Mouse (Mus musculus) neural tube, embryonic 11.5 days (tissue): Measurements from ENCODE around the gene Ythdf2. TPM values are rescaled to one million over a fixed set of nuclear protein-coding genes. Genes with fewer than 3 reads are reported as not detected.
"Not testable (repeated sequence)": the region's sequence is repeated elsewhere in the genome, so short reads cannot be mapped to it uniquely, and the experiment has no call there.

Source experiments
- ATAC-seq: fragments of 200-750 bp; cut with Nextera tagmentation; 2 replicates; pipeline ENCODE4 v1.8.0; 2017; ENCODE audit warnings: moderate number of reproducible peaks, mild to moderate bottlenecking, moderate TSS enrichment, moderate library complexity; ENCODE audit not compliant: insufficient read depth, low FRiP score, low TSS enrichment
- DNase-seq: peaks from one replicate; pipeline ENCODE4 v3.0.0-alpha.2; 2015; ENCODE audit warnings: low spot score
- H3K27ac ChIP-seq: fragments of 300-500 bp; sonication (generic); 2 replicates; pipeline ENCODE4 v1.5.1; 2014; ENCODE audit warnings: low read depth, mild to moderate bottlenecking, low read length
- H3K27me3 ChIP-seq: fragments of 300-500 bp; sonication (generic); 2 replicates; pipeline ENCODE4 v1.6.1; 2014; ENCODE audit warnings: mild to moderate bottlenecking, low read length, mixed read lengths; ENCODE audit not compliant: control insufficient read depth, insufficient read depth
- H3K36me3 ChIP-seq: fragments of 300-500 bp; sonication (generic); 2 replicates; pipeline ENCODE4 v1.6.1; 2014; ENCODE audit warnings: mild to moderate bottlenecking, low read length, moderate library complexity, mixed read lengths; ENCODE audit not compliant: control insufficient read depth, insufficient read depth
- H3K4me1 ChIP-seq: fragments of 300-500 bp; sonication (generic); 2 replicates; pipeline ENCODE4 v1.6.1; 2014; ENCODE audit warnings: low read length, mixed read lengths; ENCODE audit not compliant: control insufficient read depth, insufficient read depth
- H3K4me2 ChIP-seq: fragments of 300-500 bp; sonication (generic); 2 replicates; pipeline ENCODE4 v1.6.1; 2014; ENCODE audit warnings: low read depth, mild to moderate bottlenecking, moderate library complexity
- H3K4me3 ChIP-seq: fragments of 300-500 bp; sonication (generic); 2 replicates; pipeline ENCODE4 v1.5.1; 2014; ENCODE audit warnings: low read depth, low read length
- H3K9ac ChIP-seq: fragments of 300-500 bp; sonication (generic); 2 replicates; pipeline ENCODE4 v1.6.1; 2014; ENCODE audit warnings: mild to moderate bottlenecking, low read length
- H3K9me3 ChIP-seq: fragments of 300-500 bp; sonication (generic); 2 replicates; pipeline ENCODE4 v1.6.1; 2016; ENCODE audit warnings: low read length; ENCODE audit not compliant: control insufficient read depth
- WGBS: fragments of 180-500 bp; shearing (Covaris S2); extraction: QIAGEN DNeasy Blood & Tissue Kit; methylation state at CpG from one replicate; pipeline ENCODE4 v1.1.7; 2014; 5-methylcytosine and 5-hydroxymethylcytosine counted together
- polyA plus RNA-seq: library from polyadenylated mRNA; unstranded; fragments of >200 nt; fragmentation: Nextera tagmentation; extraction: Ambion mirVana; gene quantifications from 2 replicates; pipeline ENCODE4 v1.2.1, GENCODE M21; 2014

Gene Ythdf2
- polyA plus RNA-seq, 1 experiment from 2014 or later = 159 TPM

DNA sequence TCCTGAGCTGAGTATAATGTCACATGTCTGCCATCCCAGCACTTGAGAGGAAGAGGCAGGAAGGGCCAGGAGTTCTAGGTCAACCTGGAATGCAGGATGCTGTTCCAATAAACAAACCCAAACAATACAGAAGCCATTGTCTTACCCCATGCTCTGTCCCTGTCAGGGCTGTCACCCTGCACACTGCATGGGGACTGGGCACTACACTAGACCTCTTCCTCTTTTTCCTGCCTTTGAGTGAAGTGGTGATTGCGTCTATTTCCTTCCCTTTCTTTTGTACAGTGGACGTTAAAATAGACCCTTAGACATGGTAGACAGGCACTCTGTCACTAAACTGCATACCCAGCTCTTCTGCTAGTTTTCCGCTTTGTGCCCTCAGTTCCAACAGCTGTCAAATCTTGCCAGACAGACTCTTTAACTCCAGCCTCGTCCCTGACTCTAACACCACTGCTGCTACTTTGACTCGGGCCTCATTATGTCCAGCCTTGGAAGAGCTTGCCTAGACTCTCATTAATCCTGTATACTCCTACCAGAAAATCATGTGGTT, 35.4 kb upstream of the Ythdf2 start:
- Histone ChIP-seq H3K9me3 (no peaks in the 10 kb centered on the region), H3K4me2 (no peak overlapping the region), H3K4me3 (no peak overlapping the region), H3K4me1 (no peaks in the 10 kb centered on the region), H3K9ac (no peak overlapping the region), H3K27ac (no peak overlapping the region), H3K36me3 (peaks cover 7% of the 10 kb centered on the region), H3K27me3 (no peaks in the 10 kb centered on the region)
- 87% methylated on average over 5 of the region's 5 CpGs for WGBS
- DNase-seq (no peak), ATAC-seq (no peak)

DNA sequence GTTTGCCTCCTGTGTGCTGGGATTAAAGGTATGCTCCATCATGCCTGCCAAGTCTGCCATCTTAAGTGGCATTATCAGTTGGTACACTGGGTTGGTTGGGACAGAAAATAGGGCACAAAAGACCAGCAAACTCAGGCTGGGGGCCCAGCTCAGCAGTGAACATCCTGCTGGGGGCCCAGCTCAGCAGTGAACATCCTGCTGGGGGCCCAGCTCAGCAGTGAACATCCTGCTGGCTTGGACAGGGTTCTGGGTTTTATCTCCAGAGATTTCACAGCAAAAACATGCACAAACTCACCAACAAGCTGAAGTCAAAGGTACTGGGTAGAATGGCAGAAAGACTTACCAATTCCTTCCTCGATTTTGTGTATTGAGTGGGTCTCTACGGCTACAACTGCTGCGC, 33.5 kb upstream of the Ythdf2 start:
- DNase-seq = no peak
- no peaks in the 10 kb centered on the region for H3K27me3 ChIP-seq
- peaks cover 4% of the 10 kb centered on the region; the same call in 1 of the 2 replicates for H3K36me3 ChIP-seq
- 96% methylated on average over 3 of the region's 3 CpGs for WGBS
- H3K4me3 ChIP-seq = no peak overlapping the region
- H3K4me2 ChIP-seq = no peak overlapping the region
- H3K27ac ChIP-seq = no peak overlapping the region
- no peaks in the 10 kb centered on the region for H3K9me3 ChIP-seq
- ATAC-seq = no peak
- H3K4me1 ChIP-seq = no peaks in the 10 kb centered on the region
- H3K9ac ChIP-seq = no peak overlapping the region

DNA sequence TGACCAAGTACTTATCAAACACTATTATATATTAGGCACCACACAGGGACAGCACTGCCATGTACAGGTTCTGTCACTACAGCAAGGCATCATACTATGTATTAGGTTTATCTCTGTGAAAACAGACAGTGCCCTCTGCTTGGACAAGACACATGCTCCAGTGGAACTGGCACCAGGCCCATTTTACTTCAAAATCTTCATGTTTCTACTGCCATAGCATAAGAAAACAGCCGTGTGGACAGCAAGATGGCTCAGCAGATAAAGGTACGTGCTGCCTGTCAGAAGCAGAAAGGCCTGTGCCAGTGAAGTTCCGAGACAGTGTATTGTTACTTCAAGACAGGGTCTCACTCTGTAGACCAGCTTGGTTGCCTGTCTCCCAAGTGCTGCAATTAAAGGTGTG, 29.1 kb upstream of the Ythdf2 start:
- Histone ChIP-seq H3K4me3 (no peak overlapping the region), H3K36me3 (peaks cover 18% of the 10 kb centered on the region), H3K27ac (no peak overlapping the region), H3K27me3 (no peaks in the 10 kb centered on the region), H3K9me3 (no peaks in the 10 kb centered on the region), H3K9ac (no peak overlapping the region), H3K4me2 (no peak overlapping the region), H3K4me1 (no peaks in the 10 kb centered on the region)
- DNase-seq = no peak
- 98% methylated on average over 3 of the region's 3 CpGs for WGBS
- no peak for ATAC-seq

DNA sequence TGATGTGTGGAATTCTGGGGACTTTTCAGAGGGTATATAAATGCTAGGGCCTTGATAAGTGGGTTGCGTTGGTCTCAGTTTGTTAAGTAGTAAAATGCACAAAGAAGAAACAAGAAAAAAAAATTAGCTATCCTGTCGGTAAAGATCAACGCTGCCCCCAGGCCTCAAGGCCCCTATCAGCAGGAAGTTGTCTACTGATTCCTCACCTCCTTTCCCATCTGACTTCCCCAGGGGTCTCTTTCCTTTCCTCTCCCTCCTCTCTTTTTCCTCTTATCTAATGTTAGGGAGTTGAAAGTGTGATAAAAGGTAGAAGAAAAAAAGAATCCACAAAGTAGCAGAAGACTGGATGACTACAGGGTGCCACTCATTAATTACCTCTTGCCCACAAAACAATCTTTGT, 28.3 kb upstream of the Ythdf2 start:
- Histone ChIP-seq H3K4me1 (no peaks in the 10 kb centered on the region), H3K9ac (no peak overlapping the region), H3K36me3 (peaks cover 20% of the 10 kb centered on the region), H3K9me3 (no peaks in the 10 kb centered on the region), H3K4me2 (no peak overlapping the region), H3K27ac (no peak overlapping the region), H3K27me3 (no peaks in the 10 kb centered on the region), H3K4me3 (no peak overlapping the region)
- 86% methylated on average over 3 of the region's 3 CpGs for WGBS
- no peak for ATAC-seq
- DNase-seq = no peak

DNA sequence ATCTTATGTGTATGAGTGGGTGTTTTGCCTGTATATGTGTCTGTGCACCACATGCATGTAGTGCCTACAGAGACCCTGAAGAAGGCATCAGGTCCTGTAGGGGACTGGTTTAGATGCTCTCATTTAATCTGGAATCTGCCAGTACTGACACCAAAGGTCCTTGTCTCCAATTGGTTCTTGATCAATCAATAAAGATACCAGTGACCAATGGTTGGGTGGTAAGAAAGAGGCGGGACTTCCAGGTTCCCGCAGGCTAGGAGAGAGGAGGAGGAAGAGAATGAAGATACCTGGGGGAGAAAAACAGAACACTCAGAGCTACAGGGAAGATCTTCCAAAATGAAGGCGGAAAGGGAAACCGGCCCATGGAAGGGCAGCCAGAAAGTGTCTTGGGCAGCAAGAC, 26.3 kb upstream of the Ythdf2 start:
- Histone ChIP-seq H3K9me3 (no peaks in the 10 kb centered on the region), H3K4me2 (no peak overlapping the region), H3K4me1 (no peaks in the 10 kb centered on the region), H3K27me3 (no peaks in the 10 kb centered on the region), H3K4me3 (no peak overlapping the region), H3K27ac (no peak overlapping the region), H3K36me3 (peaks cover 27% of the 10 kb centered on the region), H3K9ac (no peak overlapping the region)
- DNase-seq (no peak), ATAC-seq (no peak)
- WGBS = 90% methylated on average over 4 of the region's 4 CpGs

DNA sequence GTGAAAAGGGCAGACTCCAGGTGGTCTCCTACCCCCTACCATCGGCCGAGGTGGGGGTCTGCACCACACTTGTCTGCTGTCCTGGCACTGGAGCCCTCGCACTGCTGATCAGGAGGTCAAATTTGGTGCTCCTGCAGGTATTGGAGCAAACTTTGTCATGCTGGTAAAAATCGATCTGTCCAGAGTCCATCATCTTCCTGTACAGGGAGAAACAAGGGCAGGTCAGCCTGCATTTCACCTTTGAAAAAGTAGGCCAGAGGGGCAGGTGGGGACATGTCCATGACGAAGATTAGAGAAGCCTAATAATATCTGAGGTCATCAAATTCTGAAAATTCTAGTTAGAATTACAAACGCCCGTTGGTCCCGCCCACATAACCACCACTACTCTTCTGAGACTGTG, 22.6 kb upstream of the Ythdf2 start:
- no peak overlapping the region for H3K27ac ChIP-seq
- ATAC-seq = no peak
- no peak overlapping the region for H3K4me2 ChIP-seq
- H3K4me1 ChIP-seq = no peaks in the 10 kb centered on the region
- no peaks in the 10 kb centered on the region for H3K27me3 ChIP-seq
- H3K4me3 ChIP-seq = no peak overlapping the region
- peaks cover 30% of the 10 kb centered on the region for H3K36me3 ChIP-seq
- no peak for DNase-seq
- H3K9me3 ChIP-seq = no peaks in the 10 kb centered on the region
- H3K9ac ChIP-seq = no peak overlapping the region
- WGBS = 92% methylated on average over 8 of the region's 8 CpGs

DNA sequence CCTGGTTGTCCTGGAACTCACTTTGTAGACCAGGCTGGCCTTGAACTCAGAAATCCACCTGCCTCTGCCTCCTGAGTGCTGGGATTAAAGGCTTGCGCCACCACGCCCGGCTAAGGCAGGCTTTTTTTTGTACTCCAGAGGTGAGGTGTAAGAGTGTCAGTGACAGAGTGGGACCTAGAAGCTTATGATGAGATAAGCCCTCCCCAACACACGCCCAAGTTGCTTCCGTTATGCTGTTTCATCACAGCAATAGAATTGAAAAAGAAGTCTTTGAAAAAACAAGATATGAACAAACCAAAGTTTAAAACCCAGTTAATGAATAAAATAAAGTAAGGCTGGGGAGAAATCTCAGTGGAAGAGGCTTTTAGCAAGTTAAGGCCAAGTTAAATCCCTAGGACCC, 18.3 kb upstream of the Ythdf2 start:
- Histone ChIP-seq H3K9me3 (no peaks in the 10 kb centered on the region), H3K4me2 (no peak overlapping the region), H3K4me1 (no peaks in the 10 kb centered on the region), H3K36me3 (peaks cover 36% of the 10 kb centered on the region), H3K9ac (no peak overlapping the region), H3K4me3 (no peak overlapping the region), H3K27ac (no peak overlapping the region), H3K27me3 (no peaks in the 10 kb centered on the region)
- DNase-seq = no peak
- ATAC-seq = no peak
- 94% methylated on average over 5 of the region's 5 CpGs for WGBS

DNA sequence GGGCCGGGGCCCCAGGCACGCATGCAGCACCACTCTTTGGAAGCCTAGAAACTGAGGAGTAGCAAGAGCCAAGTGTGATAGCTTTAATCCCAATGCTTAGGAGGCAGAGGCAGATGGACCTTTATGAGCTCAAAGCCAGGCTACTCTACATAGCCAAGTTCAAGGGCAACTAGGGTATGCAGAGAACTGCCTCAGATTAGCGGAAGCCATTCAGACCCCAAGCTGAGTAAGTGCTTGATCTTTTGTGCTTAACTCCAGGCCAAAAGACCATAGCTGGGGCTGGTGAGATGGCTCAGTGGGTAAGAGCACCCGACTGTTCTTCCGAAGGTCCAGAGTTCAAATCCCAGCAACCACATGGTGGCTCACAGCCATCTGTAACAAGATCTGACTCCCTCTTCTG, 9.9 kb upstream of the Ythdf2 start:
- H3K27me3 ChIP-seq, ATAC-seq, DNase-seq, H3K4me2 ChIP-seq, H3K4me3 ChIP-seq, H3K4me1 ChIP-seq, H3K9me3 ChIP-seq, H3K27ac ChIP-seq, H3K9ac ChIP-seq: not testable (repeated sequence)
- peaks cover 15% of the 10 kb centered on the region for H3K36me3 ChIP-seq
- 89% methylated on average over 5 of the region's 5 CpGs for WGBS

DNA sequence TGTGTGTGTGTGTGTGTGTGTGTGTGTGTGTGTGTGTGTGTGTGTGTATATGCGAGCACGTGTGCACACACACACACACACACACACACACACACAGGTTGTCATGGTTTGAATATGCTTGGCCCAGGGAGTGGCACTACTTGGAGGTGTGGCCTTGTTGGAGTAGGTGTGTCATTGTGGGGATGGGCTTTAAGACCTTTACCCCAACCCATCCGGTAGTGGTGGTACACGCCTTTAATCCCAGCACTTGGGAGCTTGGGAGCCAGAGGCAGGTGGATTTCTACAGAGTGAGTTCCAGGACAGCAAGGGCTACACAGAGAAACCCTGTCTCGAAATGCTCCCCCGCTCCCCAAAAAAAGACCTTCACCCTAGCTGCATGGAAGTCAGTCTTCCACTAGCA, 6.3 kb upstream of the Ythdf2 start:
- H3K27ac ChIP-seq, H3K4me2 ChIP-seq, H3K9me3 ChIP-seq, H3K36me3 ChIP-seq, ATAC-seq, DNase-seq, H3K9ac ChIP-seq, H3K4me1 ChIP-seq, H3K4me3 ChIP-seq, H3K27me3 ChIP-seq: not testable (repeated sequence)
- WGBS = 72% methylated on average over 6 of the region's 6 CpGs
